Mouse (Mus musculus) forebrain, embryonic 16.5 days (tissue): ENCODE results near the gene Cask. TPM values are rescaled to one million over a fixed set of nuclear protein-coding genes. Genes with fewer than 3 reads are reported as not detected.

Source experiments
- ATAC-seq: fragments of 200-750 bp; cut with Nextera tagmentation; 2 replicates; pipeline ENCODE4 v1.8.0; 2017; ENCODE audit warnings: mild to moderate bottlenecking, moderate library complexity
- H3K27ac ChIP-seq: fragments of 300-500 bp; sonication (generic); 2 replicates; pipeline ENCODE4 v1.5.1; 2014; ENCODE audit warnings: low read length, control low read depth
- H3K27me3 ChIP-seq: fragments of 300-500 bp; sonication (generic); replicated peaks from 2 replicates; pipeline ENCODE4 v1.6.1; 2014; ENCODE audit warnings: low read length; ENCODE audit not compliant: control insufficient read depth, insufficient read depth
- H3K36me3 ChIP-seq: fragments of 300-500 bp; sonication (generic); 2 replicates; pipeline ENCODE4 v1.6.1; 2014; ENCODE audit not compliant: control insufficient read depth, insufficient read depth
- H3K4me1 ChIP-seq: fragments of 300-500 bp; sonication (generic); replicated peaks from 2 replicates; pipeline ENCODE4 v1.6.1; 2014; ENCODE audit warnings: low read length; ENCODE audit not compliant: control insufficient read depth, insufficient read depth
- H3K4me2 ChIP-seq: fragments of 300-500 bp; sonication (generic); 2 replicates; pipeline ENCODE4 v1.6.1; 2014; ENCODE audit warnings: mild to moderate bottlenecking, low read length, control low read depth
- H3K4me3 ChIP-seq: fragments of 300-500 bp; sonication (generic); replicated peaks from 2 replicates; pipeline ENCODE4 v1.5.1; 2014; ENCODE audit warnings: mild to moderate bottlenecking, low read length, control low read depth
- H3K9ac ChIP-seq: fragments of 300-500 bp; sonication (generic); replicated peaks from 2 replicates; pipeline ENCODE4 v1.6.1; 2014; ENCODE audit warnings: low read depth, low read length, control low read depth
- H3K9me3 ChIP-seq: fragments of 300-500 bp; sonication (generic); 2 replicates; pipeline ENCODE4 v1.6.1; 2016; ENCODE audit warnings: low read length; ENCODE audit not compliant: control insufficient read depth
- WGBS: fragments of 180-500 bp; shearing (Covaris S2); extraction: QIAGEN DNeasy Blood & Tissue Kit; methylation state at CpG from one replicate; pipeline ENCODE4 v1.1.7; 2014; 5-methylcytosine and 5-hydroxymethylcytosine counted together
- polyA plus RNA-seq: library from polyadenylated mRNA; unstranded; fragments of >200 nt; fragmentation: Nextera tagmentation; extraction: Ambion mirVana; gene quantifications from 2 replicates; pipeline ENCODE4 v1.2.1, GENCODE M21; 2015

The Cask gene
- polyA plus RNA-seq, 1 experiment from 2014 or later = 55.4 TPM

DNA sequence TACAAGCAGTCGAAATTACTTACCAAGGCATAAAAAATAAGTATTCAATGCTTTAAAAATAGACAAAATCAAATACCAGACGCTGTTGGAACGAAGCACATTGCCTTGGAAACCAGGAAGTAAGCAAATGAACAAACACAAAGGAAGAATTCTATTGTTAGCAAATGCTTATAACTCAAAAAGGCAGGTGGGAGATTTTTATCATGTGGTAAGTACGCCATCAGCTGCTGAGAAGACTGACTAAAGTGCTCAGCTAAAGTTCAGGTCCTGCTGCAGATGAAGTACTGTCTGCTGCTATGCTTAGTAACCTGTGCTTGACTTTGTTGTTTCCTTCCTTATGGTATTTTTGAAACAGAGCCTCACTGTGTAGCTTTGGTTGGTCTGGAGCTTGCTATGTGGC lies 232.7 kb downstream of the Cask start:
- Histone ChIP-seq H3K4me3 (no peak overlapping the region), H3K27ac (no peak overlapping the region), H3K36me3 (no peaks in the 10 kb centered on the region), H3K4me1 (no peaks in the 10 kb centered on the region), H3K4me2 (no peak overlapping the region), H3K9ac (no peak overlapping the region), H3K9me3 (no peaks in the 10 kb centered on the region), H3K27me3 (no peaks in the 10 kb centered on the region)
- 78% methylated on average over 4 of the region's 4 CpGs for WGBS
- no peak for ATAC-seq

DNA sequence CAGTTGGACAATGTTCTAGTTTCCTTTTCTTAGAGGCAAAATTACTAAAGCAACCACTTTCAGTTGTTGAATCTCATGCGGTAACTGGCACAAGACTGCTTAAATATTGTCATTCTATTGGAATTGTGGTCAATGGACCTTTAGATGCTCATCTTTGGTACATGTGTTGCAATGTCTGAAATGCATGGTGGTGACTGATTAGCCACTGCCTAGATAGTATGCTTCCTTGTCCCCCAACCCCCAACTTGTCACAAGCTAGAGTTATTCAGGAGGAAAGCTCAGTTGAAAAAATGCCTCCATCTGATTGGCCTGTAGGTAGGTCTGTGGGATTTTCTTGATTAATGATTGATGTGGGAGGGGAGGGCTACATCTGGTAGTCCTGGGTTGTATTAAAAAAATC lies 233.9 kb downstream of the Cask start:
- Histone ChIP-seq H3K9me3 (no peaks in the 10 kb centered on the region), H3K4me1 (no peaks in the 10 kb centered on the region), H3K36me3 (no peaks in the 10 kb centered on the region), H3K4me2 (no peak overlapping the region), H3K9ac (no peak overlapping the region), H3K27me3 (no peaks in the 10 kb centered on the region), H3K4me3 (no peak overlapping the region), H3K27ac (no peak overlapping the region)
- no peak for ATAC-seq
- 100% methylated on average over 1 of the region's 1 CpGs for WGBS

DNA sequence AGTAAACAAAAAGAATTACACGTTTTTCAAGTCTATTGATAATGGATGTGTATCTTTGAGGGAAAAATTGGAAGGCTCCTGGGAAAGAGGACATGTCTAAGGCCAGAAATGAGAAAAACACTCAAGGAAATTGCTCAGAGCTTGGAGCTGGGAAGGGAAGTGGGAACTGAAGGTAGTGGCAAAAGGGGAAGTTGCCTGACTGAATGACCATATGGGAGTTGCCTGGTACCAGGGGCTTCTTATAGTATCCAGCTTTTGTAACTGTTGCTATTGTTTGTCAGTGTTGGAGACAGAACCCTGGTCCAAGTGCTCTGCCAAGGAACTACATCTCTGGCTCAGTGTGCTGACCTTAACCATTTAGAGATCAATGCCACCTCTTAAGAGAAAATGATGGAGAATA lies 234.4 kb downstream of the Cask start:
- Histone ChIP-seq H3K27me3 (no peaks in the 10 kb centered on the region), H3K27ac (no peak overlapping the region), H3K4me2 (no peak overlapping the region), H3K9ac (no peak overlapping the region), H3K4me3 (no peak overlapping the region), H3K9me3 (no peaks in the 10 kb centered on the region), H3K4me1 (no peaks in the 10 kb centered on the region), H3K36me3 (no peaks in the 10 kb centered on the region)
- 70% methylated on average over 1 of the region's 1 CpGs for WGBS
- no peak for ATAC-seq

DNA sequence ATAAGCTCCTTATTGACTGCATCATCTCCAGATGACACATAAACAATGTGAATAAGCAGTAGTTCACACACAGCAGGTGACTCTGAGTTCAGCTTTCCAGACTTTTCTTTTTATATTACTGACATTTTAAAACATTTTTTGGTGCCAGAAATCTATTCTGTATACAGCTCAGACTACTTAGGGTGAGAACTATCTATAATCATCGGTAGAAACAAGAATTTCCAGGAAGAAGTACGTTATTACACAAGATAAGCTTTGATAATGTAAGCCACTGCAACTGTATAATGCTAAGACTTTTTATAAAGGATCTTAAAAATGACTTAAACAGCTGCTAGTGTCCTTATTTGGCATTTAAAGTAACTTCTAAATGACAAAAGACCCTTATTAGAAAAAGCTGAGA lies 239.1 kb downstream of the Cask start:
- Histone ChIP-seq H3K4me2 (no peak overlapping the region), H3K4me1 (no peaks in the 10 kb centered on the region), H3K36me3 (no peaks in the 10 kb centered on the region), H3K27me3 (no peaks in the 10 kb centered on the region), H3K4me3 (no peak overlapping the region), H3K27ac (no peak overlapping the region), H3K9ac (no peak overlapping the region), H3K9me3 (no peaks in the 10 kb centered on the region)
- ATAC-seq = no peak
- WGBS = 79% methylated on average over 2 of the region's 2 CpGs

DNA sequence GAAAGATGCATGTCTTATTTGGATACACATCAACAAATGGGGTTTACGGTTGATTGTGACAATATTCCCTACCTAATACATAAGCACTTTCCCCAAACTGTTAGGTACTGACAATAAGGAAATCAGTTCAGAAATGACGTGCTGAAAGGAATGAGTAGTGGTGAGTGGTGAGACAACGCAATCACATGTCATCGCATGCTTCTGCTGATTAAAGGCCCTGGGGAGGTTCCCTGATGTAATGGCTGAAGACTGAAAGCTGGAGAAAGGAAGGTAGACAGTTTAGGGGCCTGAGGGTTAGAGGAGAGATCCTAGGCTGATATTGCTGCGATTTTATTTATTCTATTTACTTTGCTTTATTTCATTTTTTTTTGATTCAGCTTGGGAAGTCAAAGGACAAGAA lies 240.1 kb downstream of the Cask start:
- H3K4me3 ChIP-seq = no peak overlapping the region
- H3K4me2 ChIP-seq = no peak overlapping the region
- no peaks in the 10 kb centered on the region for H3K4me1 ChIP-seq
- no peak overlapping the region for H3K27ac ChIP-seq
- H3K9me3 ChIP-seq = no peaks in the 10 kb centered on the region
- no peak overlapping the region for H3K9ac ChIP-seq
- no peak for ATAC-seq
- H3K36me3 ChIP-seq = no peaks in the 10 kb centered on the region
- no peaks in the 10 kb centered on the region for H3K27me3 ChIP-seq
- WGBS = 96% methylated on average over 5 of the region's 5 CpGs

DNA sequence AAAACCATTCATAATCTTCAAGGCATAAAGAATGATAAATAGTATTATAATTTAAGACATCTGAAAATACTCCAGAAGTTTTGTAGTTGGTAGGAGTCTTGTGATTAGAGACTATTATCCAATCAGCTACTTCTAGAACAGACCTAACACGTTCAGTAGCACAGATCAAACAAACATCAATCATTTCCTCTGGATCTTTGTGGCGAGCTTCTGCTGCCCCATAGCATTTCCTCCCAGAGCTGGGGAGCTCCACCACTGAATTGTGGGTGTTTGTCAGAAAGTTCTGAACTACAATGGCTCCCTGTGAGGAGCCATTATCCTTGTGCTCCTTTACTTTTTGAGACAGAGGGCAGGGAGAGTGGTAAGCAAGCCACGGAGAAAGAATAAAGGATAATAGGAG lies 243.4 kb downstream of the Cask start:
- no peak overlapping the region for H3K9ac ChIP-seq
- no peak for ATAC-seq
- H3K27me3 ChIP-seq = no peaks in the 10 kb centered on the region
- H3K27ac ChIP-seq = no peak overlapping the region
- no peak overlapping the region for H3K4me2 ChIP-seq
- no peaks in the 10 kb centered on the region for H3K4me1 ChIP-seq
- no peaks in the 10 kb centered on the region for H3K36me3 ChIP-seq
- no peak overlapping the region for H3K4me3 ChIP-seq
- H3K9me3 ChIP-seq = no peaks in the 10 kb centered on the region
- 55% methylated on average over 3 of the region's 3 CpGs for WGBS

DNA sequence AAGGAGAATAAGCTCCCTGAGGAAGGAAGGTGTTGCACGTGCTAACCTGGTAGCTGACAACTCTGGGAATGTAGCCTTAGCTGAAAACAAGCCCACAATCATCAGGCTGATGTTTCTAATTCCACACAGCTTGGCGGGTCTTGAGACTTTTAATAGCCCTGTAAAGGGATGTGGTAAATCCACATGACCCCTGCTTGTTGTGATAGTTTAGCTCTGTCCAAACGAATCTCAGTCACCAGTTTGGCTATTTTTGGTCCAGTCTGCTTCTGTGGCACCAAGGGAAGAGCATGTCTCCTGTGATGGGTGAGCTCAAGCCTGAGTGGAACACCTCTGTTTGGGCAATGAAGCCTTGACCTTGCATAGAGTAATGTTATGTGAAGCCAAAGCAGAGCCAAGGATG lies 244.4 kb downstream of the Cask start:
- WGBS = 70% methylated on average over 3 of the region's 3 CpGs
- Histone ChIP-seq H3K27ac (no peak overlapping the region), H3K4me2 (no peak overlapping the region), H3K4me3 (no peak overlapping the region), H3K4me1 (no peaks in the 10 kb centered on the region), H3K9me3 (no peaks in the 10 kb centered on the region), H3K36me3 (no peaks in the 10 kb centered on the region), H3K9ac (no peak overlapping the region), H3K27me3 (no peaks in the 10 kb centered on the region)
- ATAC-seq = no peak

DNA sequence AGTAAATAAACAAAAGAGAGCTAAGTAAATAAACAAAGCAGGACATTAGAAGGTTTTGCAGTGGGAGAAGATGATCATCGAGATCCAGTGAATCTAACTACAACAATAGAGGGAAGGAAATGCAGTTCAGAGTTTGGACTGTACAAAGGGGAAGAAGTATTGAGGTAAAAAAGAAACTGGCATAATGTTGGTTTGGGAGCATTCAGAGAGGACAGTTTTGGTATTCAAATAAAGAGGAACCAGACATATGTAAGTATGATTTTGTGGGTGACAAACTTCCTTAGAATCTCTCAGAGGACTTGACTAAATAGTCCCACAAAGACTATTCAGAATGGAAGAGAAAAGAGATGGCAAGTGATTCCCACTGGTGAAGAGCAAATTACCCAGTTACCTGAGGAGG lies 251.2 kb downstream of the Cask start:
- no peak overlapping the region for H3K4me3 ChIP-seq
- no peaks in the 10 kb centered on the region for H3K27me3 ChIP-seq
- no peaks in the 10 kb centered on the region for H3K9me3 ChIP-seq
- no peaks in the 10 kb centered on the region for H3K36me3 ChIP-seq
- ATAC-seq = no peak
- 83% methylated on average over 1 of the region's 1 CpGs for WGBS
- H3K9ac ChIP-seq = no peak overlapping the region
- no peak overlapping the region for H3K4me2 ChIP-seq
- no peaks in the 10 kb centered on the region for H3K4me1 ChIP-seq
- no peak overlapping the region for H3K27ac ChIP-seq

DNA sequence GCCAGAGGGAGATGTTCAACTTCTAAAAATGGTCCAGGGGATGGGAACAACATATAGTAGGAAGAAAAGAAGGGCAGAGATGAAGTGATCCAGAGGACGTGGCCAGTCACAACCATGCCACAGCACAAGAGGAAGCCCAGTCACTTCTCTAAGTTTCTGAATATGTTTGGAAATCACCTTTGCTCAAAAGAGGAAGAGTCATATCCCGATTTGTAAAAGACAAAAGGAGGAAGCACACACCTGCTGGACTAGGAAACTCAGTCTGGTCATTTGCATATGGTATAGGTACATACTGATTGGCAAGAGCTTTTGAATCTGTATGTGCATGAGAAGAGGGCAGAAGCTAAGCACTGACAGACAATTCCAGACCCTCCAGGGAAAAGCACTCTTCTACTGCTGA lies 251.8 kb downstream of the Cask start:
- Histone ChIP-seq H3K27me3 (no peaks in the 10 kb centered on the region), H3K4me2 (no peak overlapping the region), H3K4me3 (no peak overlapping the region), H3K9ac (no peak overlapping the region), H3K9me3 (no peaks in the 10 kb centered on the region), H3K4me1 (no peaks in the 10 kb centered on the region), H3K36me3 (no peaks in the 10 kb centered on the region), H3K27ac (no peak overlapping the region)
- ATAC-seq = no peak
- WGBS = 74% methylated on average over 2 of the region's 2 CpGs

DNA sequence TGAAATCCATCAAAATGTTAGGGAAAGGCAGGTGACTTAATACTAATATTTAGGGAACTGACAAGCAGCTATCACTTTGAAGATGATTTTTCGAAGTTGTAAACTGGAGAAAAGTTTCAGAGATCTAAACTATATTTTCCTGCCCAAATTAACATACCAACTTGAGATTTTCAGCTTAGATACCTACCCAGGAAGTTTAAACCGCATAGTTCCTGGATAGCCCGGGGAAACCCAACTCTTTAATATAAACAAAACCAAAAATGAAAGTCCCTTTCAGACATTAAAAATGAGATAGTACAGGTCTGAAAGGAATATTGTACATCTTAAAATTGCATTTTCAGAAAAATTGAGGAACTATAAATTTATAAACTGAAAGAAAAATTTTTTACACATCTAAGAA lies 273.5 kb downstream of the Cask start:
- Histone ChIP-seq H3K4me1 (no peaks in the 10 kb centered on the region), H3K9me3 (no peaks in the 10 kb centered on the region), H3K36me3 (no peaks in the 10 kb centered on the region), H3K4me2 (no peak overlapping the region), H3K4me3 (no peak overlapping the region), H3K27me3 (no peaks in the 10 kb centered on the region), H3K9ac (no peak overlapping the region), H3K27ac (no peak overlapping the region)
- WGBS = 91% methylated on average over 3 of the region's 3 CpGs
- no peak for ATAC-seq
